Mouse (Mus musculus) embryonic facial prominence, embryonic 15.5 days (tissue): ENCODE results near the gene Pif1. TPM values are rescaled to one million over a fixed set of nuclear protein-coding genes. Genes with fewer than 3 reads are reported as not detected.
A peak's percentile ranks its signal among the peaks of the same experiment; 100 is the strongest.

Experiments used
- ATAC-seq: fragments of 200-750 bp; cut with Nextera tagmentation; 2 replicates; pipeline ENCODE4 v1.8.0; 2017; ENCODE audit warnings: low read depth, moderate TSS enrichment; ENCODE audit not compliant: insufficient number of reproducible peaks, low FRiP score, low TSS enrichment
- H3K27ac ChIP-seq: fragments of 300-500 bp; sonication (generic); replicated peaks from 2 replicates; pipeline ENCODE4 v1.5.1; 2015; ENCODE audit warnings: mild to moderate bottlenecking, inconsistent platforms
- H3K27me3 ChIP-seq: fragments of 300-500 bp; sonication (generic); 2 replicates; pipeline ENCODE4 v1.6.1; 2015; ENCODE audit warnings: inconsistent platforms
- H3K36me3 ChIP-seq: fragments of 300-500 bp; sonication (generic); 2 replicates; pipeline ENCODE4 v1.6.1; 2015; ENCODE audit warnings: mild to moderate bottlenecking, inconsistent platforms
- H3K4me1 ChIP-seq: fragments of 300-500 bp; sonication (generic); 2 replicates; pipeline ENCODE4 v1.6.1; 2015; ENCODE audit warnings: inconsistent platforms
- H3K4me2 ChIP-seq: fragments of 300-500 bp; sonication (generic); replicated peaks from 2 replicates; pipeline ENCODE4 v1.6.1; 2015; ENCODE audit warnings: mild to moderate bottlenecking, inconsistent platforms
- H3K4me3 ChIP-seq: fragments of 300-500 bp; sonication (generic); replicated peaks from 2 replicates; pipeline ENCODE4 v1.5.1; 2015; ENCODE audit warnings: mild to moderate bottlenecking, inconsistent platforms
- H3K9ac ChIP-seq: fragments of 300-500 bp; sonication (generic); 2 replicates; pipeline ENCODE4 v1.6.1; 2015; ENCODE audit warnings: inconsistent platforms
- H3K9me3 ChIP-seq: fragments of 300-500 bp; sonication (generic); replicated peaks from 2 replicates; pipeline ENCODE4 v1.6.1; 2016; ENCODE audit warnings: inconsistent platforms
- WGBS: fragments of 180-500 bp; shearing (Covaris S2); methylation state at CpG from one replicate; pipeline ENCODE4 v1.1.7; 2015; 5-methylcytosine and 5-hydroxymethylcytosine counted together
- polyA plus RNA-seq: library from polyadenylated mRNA; unstranded; fragments of >200 nt; fragmentation: Nextera tagmentation; extraction: Ambion mirVana; gene quantifications from 2 replicates; pipeline ENCODE4 v1.2.1, GENCODE M21; 2015

The Pif1 gene
- polyA plus RNA-seq, 1 experiment from 2014 or later = 11.5 TPM

DNA sequence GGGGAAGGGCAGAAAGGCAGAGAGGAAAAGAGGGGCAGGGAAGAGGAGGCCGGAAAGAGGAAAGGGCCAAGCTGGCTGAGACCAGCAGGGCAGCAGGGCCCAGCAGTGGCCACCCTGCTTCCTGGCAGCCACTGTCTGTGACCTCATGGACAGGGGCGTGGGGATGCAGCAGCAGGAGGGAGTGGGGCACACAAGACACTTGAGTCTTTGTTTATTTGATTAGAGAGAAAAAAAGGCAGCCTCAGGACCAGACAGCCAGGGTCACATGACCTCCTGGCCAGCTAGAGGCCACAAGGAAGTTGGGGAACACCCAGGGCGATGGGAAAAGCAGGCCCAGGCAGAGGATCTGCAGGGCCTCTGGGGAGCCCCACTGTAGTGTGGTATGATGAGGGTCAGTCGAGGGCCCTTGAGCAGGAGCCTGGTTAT, 24.9 kb upstream of the Pif1 start:
- Histone ChIP-seq H3K4me3 (no peak overlapping the region), H3K27ac (no peak overlapping the region), H3K27me3 (no peaks in the 10 kb centered on the region), H3K9ac (no peak overlapping the region), H3K4me1 (peaks cover 12% of the 10 kb centered on the region), H3K4me2 (no peak overlapping the region), H3K9me3 (no peaks in the 10 kb centered on the region), H3K36me3 (peaks cover 57% of the 10 kb centered on the region)
- WGBS = 46% methylated on average over 4 of the region's 4 CpGs
- ATAC-seq = no peak

DNA sequence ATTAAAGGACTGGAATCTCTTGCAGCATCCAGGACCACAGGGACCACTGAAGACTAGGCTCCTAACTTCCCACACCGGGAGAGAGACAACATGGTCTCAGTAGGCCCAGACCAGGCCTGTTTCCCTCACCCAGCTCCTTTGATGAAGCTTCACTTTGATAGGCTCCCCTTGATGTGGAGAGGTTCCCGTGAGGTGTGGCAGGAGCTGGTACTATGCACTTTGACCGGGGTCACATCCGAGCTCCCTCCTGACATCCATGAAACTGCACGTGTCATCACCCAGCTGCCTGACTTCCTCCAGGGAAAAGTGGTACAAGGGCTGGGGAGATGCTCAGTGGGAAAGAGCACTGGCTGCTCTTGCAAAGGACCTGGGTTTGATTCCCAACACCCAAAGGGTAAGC, 23.9 kb upstream of the Pif1 start:
- peaks cover 48% of the 10 kb centered on the region for H3K36me3 ChIP-seq
- ATAC-seq = no peak

DNA sequence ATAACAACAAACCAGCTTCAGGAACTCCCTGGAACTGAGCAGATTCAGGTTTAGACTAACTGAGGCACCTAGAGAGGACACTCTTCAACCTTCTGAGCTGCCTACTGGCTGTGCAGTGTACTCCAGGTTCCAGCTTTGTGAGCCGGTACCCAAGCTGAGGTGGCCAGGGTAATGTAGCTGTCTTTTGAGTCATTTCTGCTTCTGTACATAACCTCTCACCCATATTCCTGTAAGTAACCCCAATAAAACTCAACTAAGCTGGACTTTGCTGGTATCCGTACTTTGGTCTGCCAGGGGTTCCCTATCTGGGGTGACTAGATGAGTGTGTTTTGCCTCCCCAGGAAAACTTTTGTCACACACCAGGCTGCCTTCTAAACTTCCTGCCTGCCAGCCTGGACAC, 22.3 kb upstream of the Pif1 start:
- 96% methylated on average over 2 of the region's 2 CpGs for WGBS
- no peak overlapping the region for H3K4me2 ChIP-seq
- no peak overlapping the region for H3K9ac ChIP-seq
- no peaks in the 10 kb centered on the region for H3K9me3 ChIP-seq
- ATAC-seq = no peak
- peaks cover 39% of the 10 kb centered on the region; the same call in 1 of the 2 replicates for H3K36me3 ChIP-seq
- H3K27ac ChIP-seq = no peak overlapping the region
- peaks cover 23% of the 10 kb centered on the region for H3K4me1 ChIP-seq
- H3K4me3 ChIP-seq = no peak overlapping the region
- H3K27me3 ChIP-seq = no peaks in the 10 kb centered on the region

More for the DNA sequence above, 23.9 kb upstream of the Pif1 start:
- peaks cover 12% of the 10 kb centered on the region for H3K4me1 ChIP-seq
- H3K4me2 ChIP-seq = no peak overlapping the region
- no peak overlapping the region for H3K4me3 ChIP-seq
- 91% methylated on average over 5 of the region's 5 CpGs for WGBS
- H3K27ac ChIP-seq = no peak overlapping the region
- no peaks in the 10 kb centered on the region for H3K9me3 ChIP-seq
- no peaks in the 10 kb centered on the region for H3K27me3 ChIP-seq
- H3K9ac ChIP-seq = no peak overlapping the region

DNA sequence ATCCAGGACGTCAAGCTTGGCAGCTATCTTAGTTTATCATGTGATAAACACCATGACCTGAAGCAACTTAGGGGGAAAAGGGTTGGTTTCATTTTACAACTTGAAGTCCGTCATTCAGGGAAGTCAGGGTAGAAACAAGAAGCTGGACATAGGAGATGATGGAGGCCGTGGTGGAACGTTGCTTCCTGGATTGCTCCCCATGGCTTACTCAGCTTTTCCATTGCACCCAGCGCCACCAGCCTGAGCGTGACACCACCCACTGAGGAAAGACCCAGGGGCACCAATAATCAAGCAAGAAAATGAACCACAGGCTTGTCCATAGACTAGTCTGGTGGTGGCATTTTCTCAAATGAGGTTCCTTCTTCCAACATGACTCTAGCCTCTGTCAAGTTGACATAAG, 18.2 kb upstream of the Pif1 start:
- no peak overlapping the region for H3K4me2 ChIP-seq
- WGBS = 83% methylated on average over 6 of the region's 6 CpGs
- peaks cover 15% of the 10 kb centered on the region for H3K4me1 ChIP-seq
- peaks cover 31% of the 10 kb centered on the region; the same call in 1 of the 2 replicates for H3K36me3 ChIP-seq
- H3K9me3 ChIP-seq = no peaks in the 10 kb centered on the region
- H3K27ac ChIP-seq = peak overlapping the region; percentile 87
- H3K4me3 ChIP-seq = no peak overlapping the region
- no peak for ATAC-seq
- no peak overlapping the region for H3K9ac ChIP-seq
- H3K27me3 ChIP-seq = no peaks in the 10 kb centered on the region

DNA sequence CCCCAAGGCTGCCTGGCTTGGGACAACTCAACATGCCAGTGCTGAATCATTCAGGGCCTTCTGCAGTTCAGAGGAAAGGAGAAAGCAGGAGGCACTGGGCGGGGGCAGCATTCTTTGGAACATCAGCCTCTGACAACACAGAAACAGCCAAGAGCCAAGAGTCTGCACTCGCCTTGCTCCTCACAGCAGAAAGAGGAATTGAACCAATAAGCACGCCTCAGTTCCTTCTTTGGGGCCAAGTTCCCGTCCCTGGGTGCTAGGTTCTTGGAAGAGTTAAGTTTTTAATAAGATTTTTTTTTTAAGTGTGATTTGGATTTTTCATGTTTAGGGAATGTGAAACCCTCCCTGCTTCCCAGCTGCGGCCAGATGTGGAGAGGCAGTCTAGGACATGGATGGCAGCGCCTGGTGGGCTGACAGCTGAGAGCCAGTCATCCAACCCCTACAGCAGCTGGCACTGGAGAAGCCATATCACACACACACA, 17.4 kb upstream of the Pif1 start:
- no peak overlapping the region for H3K9ac ChIP-seq
- H3K4me2 ChIP-seq = peak overlapping the region; percentile 3; the same call in 1 of the 2 replicates
- no peak overlapping the region for H3K4me3 ChIP-seq
- peaks cover 17% of the 10 kb centered on the region for H3K4me1 ChIP-seq
- H3K27me3 ChIP-seq = no peaks in the 10 kb centered on the region
- H3K27ac ChIP-seq = peak overlapping the region; percentile 87
- ATAC-seq = peak; percentile 54; the same call in 1 of the 2 replicates
- H3K36me3 ChIP-seq = peaks cover 28% of the 10 kb centered on the region; the same call in 1 of the 2 replicates
- 44% methylated on average over 6 of the region's 6 CpGs for WGBS
- no peaks in the 10 kb centered on the region for H3K9me3 ChIP-seq

DNA sequence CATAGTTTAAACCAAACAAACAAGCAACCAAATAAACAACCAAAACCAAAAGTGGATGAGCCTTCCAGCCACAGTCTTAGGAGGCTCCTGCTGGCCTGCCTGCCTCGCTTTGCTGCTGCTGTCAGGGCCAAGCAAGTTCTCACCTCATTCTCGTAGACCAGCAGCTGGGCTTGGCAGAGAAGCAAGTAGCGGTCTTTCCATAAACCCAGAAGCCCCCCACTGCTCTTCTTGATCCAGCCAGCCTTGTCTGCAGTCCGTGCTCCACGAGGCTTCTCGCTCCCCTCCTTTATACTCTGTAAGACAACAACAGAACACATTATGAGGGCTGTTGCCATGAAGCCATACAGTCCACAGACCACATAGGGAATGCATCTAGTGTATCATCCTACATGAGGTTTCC, 14.1 kb upstream of the Pif1 start:
- H3K36me3 ChIP-seq = peaks cover 19% of the 10 kb centered on the region; the same call in 1 of the 2 replicates
- no peak overlapping the region for H3K9ac ChIP-seq
- H3K27me3 ChIP-seq = no peaks in the 10 kb centered on the region
- H3K4me1 ChIP-seq = peaks cover 49% of the 10 kb centered on the region
- no peak overlapping the region for H3K4me2 ChIP-seq
- 92% methylated on average over 6 of the region's 6 CpGs for WGBS
- H3K4me3 ChIP-seq = no peak overlapping the region
- H3K9me3 ChIP-seq = no peaks in the 10 kb centered on the region
- no peak overlapping the region for H3K27ac ChIP-seq
- ATAC-seq = no peak

DNA sequence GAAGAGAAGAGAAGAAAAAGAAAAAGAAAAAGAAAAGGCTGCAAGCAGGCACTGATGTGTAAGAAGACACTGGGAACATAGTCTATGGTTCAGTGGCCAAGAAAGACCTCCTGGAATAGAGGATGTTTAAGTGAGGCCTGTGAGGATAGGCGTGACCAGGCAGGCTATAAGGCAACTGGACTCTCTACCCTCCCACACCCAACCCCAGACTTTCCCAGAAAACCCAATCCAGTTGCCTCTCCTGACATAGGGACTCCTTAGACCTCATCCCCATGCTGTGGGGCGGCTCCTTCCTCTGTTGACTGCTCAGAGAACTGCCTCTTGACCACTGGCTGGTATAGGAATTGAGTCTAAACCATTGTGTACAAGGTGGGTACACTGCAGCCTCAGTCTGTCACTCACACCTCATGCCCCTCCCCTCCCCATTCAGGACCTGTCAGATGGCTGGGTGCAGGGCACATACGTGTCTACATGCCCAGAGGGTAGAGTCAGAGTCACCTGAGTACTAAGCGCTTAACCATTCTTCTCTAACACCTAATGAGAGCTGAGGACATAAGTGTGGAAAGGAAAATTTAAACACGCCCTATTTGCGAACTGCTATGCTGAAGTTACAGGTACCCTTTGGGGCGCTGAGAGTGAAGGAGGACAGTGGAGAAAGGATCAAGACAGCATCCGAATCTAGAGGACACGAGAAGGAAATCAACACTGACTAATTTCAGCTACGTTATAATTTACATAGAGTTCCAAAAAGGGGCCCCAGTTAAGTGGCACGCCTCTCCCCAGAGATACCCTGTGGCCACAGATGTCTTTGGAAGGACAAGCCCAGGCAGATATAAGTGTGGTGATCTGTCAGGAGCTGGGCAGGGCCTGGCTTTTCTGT, 12.2 kb upstream of the Pif1 start:
- Histone ChIP-seq H3K9me3 (no peaks in the 10 kb centered on the region), H3K27me3 (no peaks in the 10 kb centered on the region), H3K4me1 (peaks cover 56% of the 10 kb centered on the region), H3K4me2 (no peak overlapping the region), H3K4me3 (no peak overlapping the region), H3K9ac (no peak overlapping the region), H3K27ac (peak overlapping the region; percentile 72), H3K36me3 (peaks cover 14% of the 10 kb centered on the region; the same call in 1 of the 2 replicates)
- 63% methylated on average over 11 of the region's 11 CpGs for WGBS
- no peak for ATAC-seq

DNA sequence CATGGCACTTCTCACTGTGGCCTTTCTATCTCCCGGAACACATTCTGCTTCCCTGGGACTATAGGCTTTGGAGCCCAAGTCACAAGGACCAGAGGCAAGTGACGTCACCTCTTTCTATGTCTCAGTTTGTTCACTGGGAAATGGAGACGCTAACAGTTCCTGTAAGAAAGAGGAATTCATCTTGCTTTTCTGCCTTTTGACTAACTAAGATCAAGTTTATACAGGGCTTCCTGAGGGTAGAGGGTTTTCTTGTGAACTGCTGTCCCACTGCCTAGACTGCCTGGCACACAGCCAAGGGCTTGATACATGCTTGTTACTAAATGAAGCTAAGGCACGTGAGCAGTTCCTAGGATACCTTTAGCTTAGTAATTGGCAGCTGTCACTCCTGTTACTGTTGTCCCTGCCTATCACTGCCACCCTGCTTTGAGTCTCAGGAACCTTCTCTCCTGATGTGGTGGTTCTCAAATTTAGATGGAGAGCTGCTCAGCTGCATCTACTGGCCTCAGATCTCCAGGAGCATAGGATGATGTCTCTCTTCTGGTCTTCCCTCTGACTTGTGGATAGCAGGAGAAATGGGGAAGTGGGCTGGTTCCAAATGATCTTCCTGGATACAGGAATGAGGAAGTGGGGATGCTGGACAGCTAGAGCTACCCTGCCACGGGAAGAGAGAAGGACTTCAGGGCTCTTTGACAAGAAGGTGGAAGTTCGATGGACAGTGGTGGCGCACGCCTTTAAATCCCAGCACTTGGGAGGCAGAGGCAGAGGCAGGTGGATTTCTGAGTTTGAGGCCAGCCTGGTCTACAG, 11.4 kb upstream of the Pif1 start:
- peaks cover 14% of the 10 kb centered on the region; the same call in 1 of the 2 replicates for H3K36me3 ChIP-seq
- peak overlapping the region; percentile 72 for H3K27ac ChIP-seq
- no peak overlapping the region for H3K9ac ChIP-seq
- WGBS = 63% methylated on average over 8 of the region's 8 CpGs
- no peak overlapping the region for H3K4me2 ChIP-seq
- ATAC-seq = no peak
- peaks cover 55% of the 10 kb centered on the region for H3K4me1 ChIP-seq
- no peak overlapping the region for H3K4me3 ChIP-seq
- H3K27me3 ChIP-seq = no peaks in the 10 kb centered on the region
- no peaks in the 10 kb centered on the region for H3K9me3 ChIP-seq

DNA sequence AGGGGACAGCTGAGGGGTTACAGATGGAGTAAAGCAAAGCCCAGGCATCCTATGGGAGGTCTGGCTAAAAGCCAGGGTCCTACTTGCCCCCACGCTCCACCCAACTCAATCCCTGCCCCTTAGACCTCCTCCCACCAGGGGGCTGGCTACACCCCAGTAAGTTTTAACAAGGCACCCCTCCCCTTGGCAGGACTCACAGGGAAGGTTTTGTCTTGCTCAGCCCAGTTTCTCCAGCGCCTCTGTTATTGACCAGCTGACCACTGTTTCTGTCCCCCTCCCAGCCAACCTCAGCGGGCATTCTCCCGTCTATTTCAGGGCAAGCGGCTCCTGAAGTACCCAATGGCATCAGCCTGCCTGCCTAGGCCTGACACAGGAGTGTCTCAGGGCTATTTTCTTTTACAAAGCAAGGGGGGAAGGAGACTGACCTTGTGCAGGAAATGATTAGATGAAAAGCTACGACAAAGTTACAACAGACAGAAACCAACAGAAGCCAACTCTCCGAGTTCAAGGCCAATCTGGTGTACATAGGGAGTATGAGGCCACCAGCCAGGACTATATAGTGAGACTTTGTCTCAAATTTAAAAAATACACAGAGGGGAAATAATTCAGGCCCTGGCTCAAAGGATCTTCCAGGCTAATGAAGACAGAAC, 10.0 kb upstream of the Pif1 start:
- ATAC-seq = no peak
- peaks cover 9% of the 10 kb centered on the region; the same call in 1 of the 2 replicates for H3K36me3 ChIP-seq
- no peaks in the 10 kb centered on the region for H3K27me3 ChIP-seq
- peak overlapping the region; percentile 44 for H3K27ac ChIP-seq
- peaks cover 61% of the 10 kb centered on the region for H3K4me1 ChIP-seq
- 44% methylated on average over 7 of the region's 7 CpGs for WGBS
- no peak overlapping the region for H3K4me3 ChIP-seq
- H3K4me2 ChIP-seq = 0 out of 2 replicates have a peak overlapping the region, but pooled peaks have one; percentile 2
- H3K9me3 ChIP-seq = no peaks in the 10 kb centered on the region
- H3K9ac ChIP-seq = no peak overlapping the region

DNA sequence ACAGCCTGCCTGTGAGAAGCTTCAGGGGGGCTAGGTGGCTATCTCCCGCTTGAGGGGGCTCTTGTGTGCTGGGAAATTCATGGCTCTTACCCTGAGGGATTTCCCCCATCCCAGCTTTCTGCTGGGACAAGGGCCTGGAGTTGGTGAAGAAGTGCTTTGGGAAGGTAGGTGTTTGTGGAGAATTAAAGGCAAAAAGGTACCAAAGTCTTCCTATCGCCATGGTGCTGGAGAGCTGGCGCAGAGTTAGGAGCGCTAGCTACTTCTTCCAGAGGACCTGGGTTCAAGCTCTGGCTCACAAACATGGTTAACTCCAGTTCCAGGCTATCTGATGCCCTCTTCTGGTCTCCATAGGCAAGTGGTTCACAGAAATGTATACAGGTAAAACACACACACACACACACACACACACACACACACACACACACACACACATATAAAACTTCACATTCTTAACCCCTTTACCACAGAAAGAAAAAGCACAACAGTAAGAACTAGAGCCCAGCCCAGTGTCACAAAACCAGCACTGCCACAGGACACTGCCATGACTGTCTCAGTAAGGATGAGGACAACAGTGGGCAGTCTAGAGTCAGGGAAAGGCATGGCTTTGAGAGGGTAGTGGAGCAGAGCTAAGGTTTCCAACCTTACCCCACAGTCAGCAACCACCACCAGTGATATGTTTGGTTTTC, 9.3 kb upstream of the Pif1 start:
- ATAC-seq = no peak
- H3K27ac ChIP-seq = no peak overlapping the region
- no peak overlapping the region for H3K9ac ChIP-seq
- no peaks in the 10 kb centered on the region for H3K9me3 ChIP-seq
- no peak overlapping the region for H3K4me3 ChIP-seq
- H3K36me3 ChIP-seq = peaks cover 6% of the 10 kb centered on the region; the same call in 1 of the 2 replicates
- H3K4me1 ChIP-seq = peaks cover 61% of the 10 kb centered on the region
- WGBS = 90% methylated on average over 4 of the region's 4 CpGs
- no peaks in the 10 kb centered on the region for H3K27me3 ChIP-seq
- H3K4me2 ChIP-seq = no peak overlapping the region
